Mouse (Mus musculus): ENCODE results near the gene Grm4.

Grm4 gene

GRCm38 (mm10) chr17:27493389-27493788 is 27.8 kb downstream of the Grm4 start:
- no peak for DNase-seq (ENCODE audit: low spot score in 2 of 2)

GRCm38 (mm10) chr17:27488173-27488823 is 32.9 kb downstream of the Grm4 start:
- DNase-seq (ENCODE audit: low spot score in 2 of 2): no peak

- DNase-seq (ENCODE audit: low spot score in 2 of 2): no peak
Observed at GRCm38 (mm10) chr17:27485940-27486339, 35.3 kb downstream of the Grm4 start.

DNA sequence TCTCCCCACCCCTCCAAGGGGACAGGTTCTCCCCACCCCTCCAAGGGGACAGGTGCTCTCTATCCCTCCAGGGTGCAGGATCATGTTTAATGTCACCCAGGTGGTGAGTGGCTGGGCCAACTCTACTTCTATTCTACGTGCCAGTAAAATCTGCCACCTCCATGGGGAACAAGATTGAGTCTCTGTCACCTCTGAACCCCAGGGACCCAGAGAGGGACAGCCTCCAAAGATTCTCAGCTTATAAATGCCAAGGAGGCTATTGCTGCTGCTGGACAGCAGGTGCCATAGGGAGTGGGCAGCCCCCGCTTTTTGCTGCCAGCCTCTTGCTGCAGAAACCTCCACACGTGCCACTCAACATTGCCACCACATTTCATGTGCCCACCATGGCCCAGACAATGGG is 37.6 kb downstream of the Grm4 start:
- no peak for DNase-seq (ENCODE audit: low spot score in 2 of 2)

GRCm38 (mm10) chr17:27480143-27481103 is 40.8 kb downstream of the Grm4 start:
- DNase-seq (ENCODE audit: low spot score in 2 of 2): no peak

- DNase-seq (ENCODE audit: low spot score in 2 of 2): no peak
Observed at GRCm38 (mm10) chr17:27475650-27476049, 45.6 kb downstream of the Grm4 start.

DNA sequence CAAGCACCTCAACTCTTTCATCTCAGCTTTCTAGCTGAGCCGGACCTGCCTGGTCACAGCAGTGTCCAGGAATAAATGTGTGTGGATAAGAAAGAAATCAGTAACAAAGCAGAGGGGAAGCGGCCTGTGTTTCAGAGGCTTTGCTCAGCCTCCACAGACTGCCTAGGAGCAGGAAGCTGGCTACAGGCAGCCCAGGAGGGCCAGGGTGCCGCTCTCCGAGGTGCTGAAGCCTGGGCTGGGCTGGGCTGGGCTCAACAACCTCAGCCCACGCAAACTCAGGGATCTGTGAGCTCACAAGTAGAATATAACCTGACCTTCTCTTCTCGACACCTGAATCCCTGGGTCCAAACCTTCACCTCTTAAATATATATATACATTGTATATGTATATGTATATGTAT is 54.6 kb downstream of the Grm4 start:
- DNase-seq (ENCODE audit: low spot score in 2 of 2): peak in 1 of 2 experiments; percentile 8

DNA sequence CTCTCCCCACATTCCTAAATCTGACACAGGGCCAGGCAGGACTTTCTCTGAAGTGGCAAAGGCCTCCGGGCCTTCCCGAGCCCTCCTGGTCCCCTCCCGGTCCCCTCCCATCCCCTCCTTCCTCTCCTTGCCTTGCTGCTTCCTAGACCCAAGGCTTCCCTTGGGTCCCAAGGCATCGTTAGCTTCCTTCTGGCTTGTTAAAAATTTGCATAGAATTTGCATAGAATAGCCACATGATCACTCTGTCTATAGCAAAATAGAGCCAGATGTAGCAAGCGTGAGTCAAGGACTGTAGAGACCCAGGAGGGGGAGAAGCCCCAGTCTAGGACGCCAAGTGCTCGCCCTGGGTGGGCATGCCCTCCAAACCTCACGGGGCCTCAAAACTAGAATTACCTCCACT is 55.3 kb downstream of the Grm4 start:
- DNase-seq (ENCODE audit: low spot score in 2 of 2): no peak

- no peak for DNase-seq (ENCODE audit: low spot score in 2 of 2)
Observed at GRCm38 (mm10) chr17:27464327-27464962, 56.8 kb downstream of the Grm4 start.

DNA sequence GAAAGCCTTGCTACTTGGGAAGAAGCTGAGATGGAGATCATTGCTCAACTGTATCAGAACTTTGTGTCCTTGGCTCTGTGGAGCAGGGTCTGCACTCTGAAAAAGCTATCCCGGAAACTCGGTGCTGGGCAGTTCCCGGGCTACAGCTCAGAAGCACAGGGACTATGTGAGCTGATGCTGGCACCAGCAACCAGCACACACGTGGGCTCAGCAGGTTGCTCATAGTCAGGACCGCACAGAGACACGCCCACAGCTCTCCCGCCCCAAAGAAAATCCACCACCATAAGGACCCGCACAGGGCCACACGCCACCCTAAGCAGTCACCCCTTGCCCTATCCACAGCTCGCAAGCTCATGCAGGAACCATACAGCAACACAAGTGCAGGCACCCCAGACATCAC is 61.2 kb downstream of the Grm4 start:
- no peak for DNase-seq (ENCODE audit: low spot score in 2 of 2)

DNA sequence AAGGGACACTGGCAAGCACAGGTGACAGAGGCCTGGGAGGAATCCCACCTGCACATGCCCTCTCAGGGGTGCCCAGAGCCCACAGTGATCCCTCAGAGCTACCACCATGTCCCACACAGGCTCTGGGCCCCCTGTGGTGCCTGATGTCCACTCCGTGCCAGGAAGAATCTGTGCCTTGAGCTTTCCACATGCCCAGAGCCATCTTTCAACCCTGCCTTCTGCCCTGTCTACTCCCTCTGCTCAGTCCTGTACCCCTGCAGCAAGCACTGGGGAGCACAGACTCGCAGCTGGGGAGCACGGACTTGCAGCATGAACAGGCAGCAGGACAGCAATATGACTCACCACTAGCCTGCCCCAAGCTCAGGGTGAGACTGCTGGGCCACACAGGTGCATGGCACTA is 62.0 kb downstream of the Grm4 start:
- DNase-seq (ENCODE audit: low spot score in 2 of 2): no peak

GRCm38 (mm10) chr17:27457863-27458494 is 63.2 kb downstream of the Grm4 start:
- DNase-seq (ENCODE audit: low spot score in 2 of 2): no peak

DNA sequence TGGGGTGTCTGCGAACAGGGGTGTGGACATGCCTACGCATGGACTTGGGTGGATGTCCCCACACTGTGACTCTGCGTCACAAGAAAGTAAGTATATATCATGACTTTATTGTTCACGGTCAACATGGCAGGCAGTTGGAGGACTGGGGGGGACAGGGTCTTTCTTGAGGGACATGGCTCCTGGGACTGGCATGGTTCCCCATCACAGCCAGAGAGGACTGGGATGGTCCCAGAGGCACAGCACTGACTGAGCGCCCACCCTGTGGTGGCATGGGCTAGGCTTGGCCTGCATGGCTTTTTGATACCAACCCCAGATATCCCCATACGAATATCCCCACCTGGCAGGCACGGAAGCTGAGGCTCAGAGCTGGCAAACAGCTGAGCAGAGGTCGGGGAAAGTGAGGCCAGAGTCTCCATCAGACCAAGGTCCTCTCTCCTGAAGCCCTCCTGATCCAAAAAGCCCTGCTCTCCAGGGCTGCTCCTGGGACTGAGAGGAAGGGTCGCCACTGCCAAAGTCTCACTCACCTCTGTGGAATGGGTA is 64.1 kb downstream of the Grm4 start:
- no peak for DNase-seq (ENCODE audit: low spot score in 2 of 2)

GRCm38 (mm10) chr17:27456364-27456763 is 64.8 kb downstream of the Grm4 start:
- no peak for DNase-seq (ENCODE audit: low spot score in 2 of 2)

DNA sequence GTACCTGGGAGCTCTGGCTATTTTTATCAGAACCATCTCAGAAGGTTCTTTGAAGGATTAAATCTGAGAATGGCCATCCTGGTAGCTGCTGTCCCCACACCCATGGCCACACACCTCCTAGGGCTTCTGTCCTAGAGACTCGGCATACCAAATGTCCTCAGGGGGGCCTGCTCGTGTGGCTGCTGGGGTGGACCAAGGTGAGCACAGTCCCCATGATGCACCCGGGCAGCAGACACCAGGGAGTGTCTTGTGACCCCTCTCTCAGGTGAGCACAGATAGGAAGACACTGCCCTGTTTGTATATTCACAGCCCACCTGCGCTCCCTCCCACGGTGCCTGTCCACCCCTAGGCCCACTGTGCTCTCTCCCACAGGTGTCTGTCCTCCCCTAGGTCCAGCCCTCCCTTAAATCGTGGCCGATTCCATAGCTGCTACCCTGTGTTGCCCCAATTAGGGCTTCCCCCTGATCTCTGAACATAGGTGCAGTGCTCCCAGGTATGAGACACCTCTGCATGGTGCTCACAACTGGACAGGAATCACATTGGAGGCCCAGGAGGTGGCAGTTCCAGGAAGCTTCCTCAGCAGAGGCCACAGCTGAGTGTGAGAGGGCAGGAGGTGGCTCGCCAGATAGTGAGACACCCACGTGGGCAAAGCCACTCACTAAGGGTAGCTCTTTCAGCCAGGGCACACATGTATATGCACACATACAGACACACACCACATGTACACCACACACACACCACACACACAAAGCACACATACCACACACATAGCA is 66.0 kb downstream of the Grm4 start:
- DNase-seq (ENCODE audit: low spot score in 2 of 2): no peak

GRCm38 (mm10) chr17:27454396-27454795 is 66.8 kb downstream of the Grm4 start:
- no peak for DNase-seq (ENCODE audit: low spot score in 2 of 2)

- DNase-seq (ENCODE audit: low spot score in 2 of 2): no peak
Observed at GRCm38 (mm10) chr17:27453045-27453444, 68.2 kb downstream of the Grm4 start.

DNA sequence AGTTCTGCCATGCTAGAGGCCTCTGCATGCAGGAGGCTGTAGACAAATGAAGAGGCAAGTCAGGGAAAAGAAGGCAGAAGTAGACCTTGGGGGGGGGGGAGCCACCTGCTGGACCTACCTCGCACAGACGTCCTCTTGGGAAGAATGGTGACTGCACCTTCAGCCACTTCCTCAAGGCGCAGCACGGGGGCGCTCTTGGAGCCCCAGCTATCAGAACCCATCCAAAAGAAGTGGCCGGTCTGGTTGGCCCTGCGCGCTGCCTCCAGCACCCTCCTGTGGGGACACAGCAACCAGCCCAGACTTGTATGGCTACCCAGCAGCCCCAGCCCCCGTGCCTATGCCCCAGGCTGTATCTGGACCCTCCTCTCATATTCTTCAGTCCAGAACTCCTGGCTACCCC is 69.4 kb downstream of the Grm4 start:
- DNase-seq (ENCODE audit: low spot score in 2 of 2): no peak

GRCm38 (mm10) chr17:27451216-27451615 is 70.0 kb downstream of the Grm4 start:
- no peak for DNase-seq (ENCODE audit: low spot score in 2 of 2)

DNA sequence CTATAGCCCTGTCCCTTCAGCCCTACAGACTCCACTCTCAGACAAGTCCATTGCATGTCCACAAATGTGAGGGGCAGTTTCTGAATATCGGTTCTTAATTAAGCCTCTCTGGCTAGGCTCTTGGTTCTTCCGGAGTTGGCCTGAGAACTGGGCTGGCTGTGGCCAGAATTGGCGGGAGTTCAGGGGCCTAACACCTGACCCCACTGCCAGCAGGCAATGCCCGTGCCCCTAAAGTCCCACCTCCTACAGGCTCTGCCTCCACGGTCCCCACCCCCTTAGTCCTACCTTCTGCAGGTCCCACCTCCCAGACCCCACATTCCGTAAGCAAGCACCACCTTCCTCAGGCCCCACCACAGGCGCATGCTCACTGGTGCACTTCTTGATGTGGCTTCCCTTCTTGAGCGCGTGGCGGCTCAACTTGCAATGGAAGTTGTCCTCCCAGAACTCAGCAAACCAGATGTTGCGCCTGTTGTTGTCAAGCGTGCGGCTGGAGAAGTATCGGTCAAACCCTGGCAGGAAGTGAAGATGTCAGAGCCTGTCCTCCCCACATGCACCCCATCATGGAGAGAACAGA is 71.4 kb downstream of the Grm4 start:
- no peak for DNase-seq (ENCODE audit: low spot score in 2 of 2)

DNA sequence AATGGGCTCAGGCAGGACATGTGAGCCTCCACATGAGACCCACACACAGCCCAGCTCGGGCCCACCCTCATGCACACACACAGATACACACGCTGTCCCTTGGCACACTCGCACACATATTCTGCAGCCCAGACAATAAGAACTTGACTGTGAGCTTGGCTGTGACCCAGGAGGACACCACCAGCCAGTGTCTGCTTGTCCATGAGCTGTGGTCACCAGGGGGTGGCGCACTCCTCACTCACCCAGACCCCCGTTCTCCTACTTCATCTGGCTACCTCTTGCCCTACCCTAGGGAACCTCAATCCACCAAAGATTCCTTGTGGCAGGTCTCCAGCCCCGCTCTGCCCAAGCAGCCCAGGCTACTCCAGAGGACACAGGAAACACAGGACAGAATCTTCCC is 72.5 kb downstream of the Grm4 start:
- no peak for DNase-seq (ENCODE audit: low spot score in 2 of 2)
